Mouse (Mus musculus): ENCODE data around the gene Emc8. TPM values are rescaled to one million over a fixed set of nuclear protein-coding genes. Genes with fewer than 3 reads are reported as not detected.

The Emc8 gene
- polyA plus RNA-seq, 1 experiment from 2014 or later, result 312 TPM

- no peak for DNase-seq (ENCODE audit: low spot score)
- H3K36me3 ChIP-seq, result no peaks in the 10 kb centered on the region
- peaks cover 3% of the 10 kb centered on the region; the same call in 1 of the 2 replicates for H3K9me3 ChIP-seq
- H3K4me3 ChIP-seq, result no peak overlapping the region
- peaks cover 42% of the 10 kb centered on the region for H3K4me1 ChIP-seq (replicated peaks)
- WGBS, result 55% methylated on average over 6 of the region's 6 CpGs
- H3K27ac ChIP-seq, result no peak overlapping the region
- H3K27me3 ChIP-seq (ENCODE audit: insufficient read depth, poor library complexity, severe bottlenecking), result peaks cover 56% of the 10 kb centered on the region
These were observed 37.5 kb downstream of the Emc8 start for GRCm38 (mm10) chr8:120630848-120631247.

GRCm38 (mm10) chr8:120630031-120630430 is 38.3 kb downstream of the Emc8 start:
- H3K9me3 ChIP-seq, result peaks cover 3% of the 10 kb centered on the region; the same call in 1 of the 2 replicates
- H3K27me3 ChIP-seq (ENCODE audit: insufficient read depth, poor library complexity, severe bottlenecking), result peaks cover 49% of the 10 kb centered on the region
- peak overlapping the region; percentile 2; the same call in 1 of the 2 replicates for H3K27ac ChIP-seq
- DNase-seq (ENCODE audit: low spot score), result no peak
- no peak overlapping the region for H3K4me3 ChIP-seq
- WGBS, result 37% methylated on average over 5 of the region's 5 CpGs
- peaks cover 42% of the 10 kb centered on the region for H3K4me1 ChIP-seq (replicated peaks)
- H3K36me3 ChIP-seq, result no peaks in the 10 kb centered on the region

- peaks cover 22% of the 10 kb centered on the region for H3K27me3 ChIP-seq (ENCODE audit: insufficient read depth, poor library complexity, severe bottlenecking)
- H3K36me3 ChIP-seq, result no peaks in the 10 kb centered on the region
- H3K4me1 ChIP-seq (replicated peaks), result peaks cover 33% of the 10 kb centered on the region
- no peak for DNase-seq (ENCODE audit: low spot score)
- no peaks in the 10 kb centered on the region for H3K9me3 ChIP-seq
- 81% methylated on average over 5 of the region's 5 CpGs for WGBS
- no peak overlapping the region for H3K27ac ChIP-seq
- no peak overlapping the region for H3K4me3 ChIP-seq
These were observed 41.1 kb downstream of the Emc8 start for GRCm38 (mm10) chr8:120627298-120627697.

- WGBS, result 65% methylated on average over 11 of the region's 11 CpGs
These were observed 41.9 kb downstream of the Emc8 start for GRCm38 (mm10) chr8:120626461-120626860.

GRCm38 (mm10) chr8:120623608-120624007 is 44.8 kb downstream of the Emc8 start:
- Histone ChIP-seq H3K27ac (no peak overlapping the region), H3K36me3 (no peaks in the 10 kb centered on the region), H3K27me3 (ENCODE audit: insufficient read depth, poor library complexity, severe bottlenecking) (no peaks in the 10 kb centered on the region), H3K9me3 (no peaks in the 10 kb centered on the region), H3K4me1 (replicated peaks) (peaks cover 43% of the 10 kb centered on the region), H3K4me3 (no peak overlapping the region)
- WGBS, result 33% methylated on average over 2 of the region's 2 CpGs
- DNase-seq (ENCODE audit: low spot score), result no peak

More at GRCm38 (mm10) chr8:120626461-120626860, 41.9 kb downstream of the Emc8 start:
- H3K27ac ChIP-seq, result no peak overlapping the region
- no peak overlapping the region for H3K4me3 ChIP-seq
- no peak for DNase-seq (ENCODE audit: low spot score)
- peaks cover 37% of the 10 kb centered on the region for H3K4me1 ChIP-seq (replicated peaks)
- no peaks in the 10 kb centered on the region for H3K9me3 ChIP-seq
- peaks cover 13% of the 10 kb centered on the region; the same call in 1 of the 2 replicates for H3K27me3 ChIP-seq (ENCODE audit: insufficient read depth, poor library complexity, severe bottlenecking)
- H3K36me3 ChIP-seq, result no peaks in the 10 kb centered on the region

- H3K27ac ChIP-seq, result peak overlapping the region; percentile 78
- no peak for DNase-seq (ENCODE audit: low spot score)
- no peaks in the 10 kb centered on the region for H3K27me3 ChIP-seq (ENCODE audit: insufficient read depth, poor library complexity, severe bottlenecking)
- H3K36me3 ChIP-seq, result no peaks in the 10 kb centered on the region
- H3K4me3 ChIP-seq, result no peak overlapping the region
- no peaks in the 10 kb centered on the region for H3K9me3 ChIP-seq
- WGBS, result 76% methylated on average over 14 of the region's 14 CpGs
- H3K4me1 ChIP-seq (replicated peaks), result peaks cover 55% of the 10 kb centered on the region
These were observed 46.2 kb downstream of the Emc8 start for GRCm38 (mm10) chr8:120622161-120622560.

GRCm38 (mm10) chr8:120620441-120620840 is 47.9 kb downstream of the Emc8 start:
- H3K36me3 ChIP-seq, result no peaks in the 10 kb centered on the region
- WGBS, result 48% methylated on average over 7 of the region's 7 CpGs
- H3K4me1 ChIP-seq (replicated peaks), result peaks cover 69% of the 10 kb centered on the region
- no peak for DNase-seq (ENCODE audit: low spot score)
- peak overlapping the region; percentile 46; the same call in 1 of the 2 replicates for H3K27ac ChIP-seq
- H3K4me3 ChIP-seq, result no peak overlapping the region
- H3K9me3 ChIP-seq, result no peaks in the 10 kb centered on the region
- H3K27me3 ChIP-seq (ENCODE audit: insufficient read depth, poor library complexity, severe bottlenecking), result no peaks in the 10 kb centered on the region

GRCm38 (mm10) chr8:120619235-120620180 is 48.9 kb downstream of the Emc8 start:
- no peaks in the 10 kb centered on the region for H3K36me3 ChIP-seq
- 75% methylated on average over 11 of the region's 11 CpGs for WGBS
- no peaks in the 10 kb centered on the region for H3K9me3 ChIP-seq
- no peak overlapping the region for H3K4me3 ChIP-seq
- no peak for DNase-seq (ENCODE audit: low spot score)
- H3K27me3 ChIP-seq (ENCODE audit: insufficient read depth, poor library complexity, severe bottlenecking), result no peaks in the 10 kb centered on the region
- peaks cover 67% of the 10 kb centered on the region for H3K4me1 ChIP-seq (replicated peaks)
- peak overlapping the region; percentile 69 for H3K27ac ChIP-seq

GRCm38 (mm10) chr8:120618110-120618509 is 50.3 kb downstream of the Emc8 start:
- Histone ChIP-seq H3K9me3 (no peaks in the 10 kb centered on the region), H3K4me3 (no peak overlapping the region), H3K27me3 (ENCODE audit: insufficient read depth, poor library complexity, severe bottlenecking) (0 out of 2 replicates have a peak, but pooled peaks cover 7% of the 10 kb centered on the region), H3K36me3 (no peaks in the 10 kb centered on the region), H3K4me1 (replicated peaks) (peaks cover 57% of the 10 kb centered on the region), H3K27ac (peak overlapping the region; percentile 89)
- WGBS, result under 1% methylated on average over 6 of the region's 6 CpGs
- DNase-seq (ENCODE audit: low spot score), result peak; percentile 91

- WGBS, result 23% methylated on average over 8 of the region's 8 CpGs
- Histone ChIP-seq H3K36me3 (no peaks in the 10 kb centered on the region), H3K9me3 (no peaks in the 10 kb centered on the region), H3K27ac (peak overlapping the region; percentile 80), H3K4me1 (replicated peaks) (peaks cover 53% of the 10 kb centered on the region), H3K4me3 (0 out of 2 replicates have a peak overlapping the region, but pooled peaks have one; percentile 16), H3K27me3 (ENCODE audit: insufficient read depth, poor library complexity, severe bottlenecking) (0 out of 2 replicates have a peak, but pooled peaks cover 7% of the 10 kb centered on the region)
- peak; percentile 40 for DNase-seq (ENCODE audit: low spot score)
These were observed 51.4 kb downstream of the Emc8 start for GRCm38 (mm10) chr8:120616663-120617626.

- no peak overlapping the region for H3K27ac ChIP-seq
- WGBS, result 93% methylated on average over 3 of the region's 3 CpGs
These were observed 53.9 kb downstream of the Emc8 start for GRCm38 (mm10) chr8:120614491-120614890.

GRCm38 (mm10) chr8:120610824-120611223 is 57.5 kb downstream of the Emc8 start:
- WGBS, result 88% methylated on average over 6 of the region's 6 CpGs

More at GRCm38 (mm10) chr8:120614491-120614890, 53.9 kb downstream of the Emc8 start:
- DNase-seq (ENCODE audit: low spot score), result no peak
- Histone ChIP-seq H3K36me3 (no peaks in the 10 kb centered on the region), H3K4me1 (replicated peaks) (peaks cover 35% of the 10 kb centered on the region), H3K27me3 (ENCODE audit: insufficient read depth, poor library complexity, severe bottlenecking) (peaks cover 22% of the 10 kb centered on the region), H3K9me3 (no peaks in the 10 kb centered on the region), H3K4me3 (no peak overlapping the region)

More at GRCm38 (mm10) chr8:120610824-120611223, 57.5 kb downstream of the Emc8 start:
- no peak for DNase-seq (ENCODE audit: low spot score)
- Histone ChIP-seq H3K4me1 (replicated peaks) (peaks cover 20% of the 10 kb centered on the region), H3K4me3 (no peak overlapping the region), H3K9me3 (no peaks in the 10 kb centered on the region), H3K36me3 (no peaks in the 10 kb centered on the region), H3K27me3 (ENCODE audit: insufficient read depth, poor library complexity, severe bottlenecking) (peaks cover 32% of the 10 kb centered on the region), H3K27ac (0 out of 2 replicates have a peak overlapping the region, but pooled peaks have one; percentile 10)
